Mouse (Mus musculus) gastrocnemius, postnatal 10 days (tissue): ENCODE results near the gene Slc24a3. TPM values are rescaled to one million over a fixed set of nuclear protein-coding genes. Genes with fewer than 3 reads are reported as not detected.

Source experiments
- DNase-seq: peaks from one replicate; pipeline ENCODE4 v3.0.0; 2021; ENCODE audit warnings: mixed read lengths
- total RNA-seq, 2 experiments: library from RNA; stranded (reverse); gene quantifications; 2 replicates each; pipeline ENCODE4 v1.2.3; 2021

Slc24a3 gene
- total RNA-seq, 2 experiments from 2014 or later, result 5.8 to 6.1 TPM

DNA sequence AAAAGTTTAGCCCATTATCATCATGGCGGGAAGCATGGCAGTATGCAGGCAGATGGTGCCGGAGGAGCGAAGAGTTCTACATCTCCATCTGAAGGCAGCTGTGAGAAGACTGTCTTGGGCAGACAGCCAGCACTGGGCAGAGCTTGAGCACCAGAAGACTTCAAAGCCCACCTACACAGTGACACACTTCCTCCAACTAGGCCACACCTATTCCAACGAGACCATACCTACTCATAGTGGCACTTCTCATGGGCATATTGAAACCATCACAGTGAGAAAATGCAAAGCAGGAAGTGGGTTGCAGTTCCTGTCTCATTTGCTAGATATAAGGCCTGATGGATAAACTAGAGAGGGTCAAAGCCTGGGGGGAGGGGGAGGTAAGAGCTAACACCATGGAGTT is 29.5 kb downstream of the Slc24a3 start:
- no peak for DNase-seq

DNA sequence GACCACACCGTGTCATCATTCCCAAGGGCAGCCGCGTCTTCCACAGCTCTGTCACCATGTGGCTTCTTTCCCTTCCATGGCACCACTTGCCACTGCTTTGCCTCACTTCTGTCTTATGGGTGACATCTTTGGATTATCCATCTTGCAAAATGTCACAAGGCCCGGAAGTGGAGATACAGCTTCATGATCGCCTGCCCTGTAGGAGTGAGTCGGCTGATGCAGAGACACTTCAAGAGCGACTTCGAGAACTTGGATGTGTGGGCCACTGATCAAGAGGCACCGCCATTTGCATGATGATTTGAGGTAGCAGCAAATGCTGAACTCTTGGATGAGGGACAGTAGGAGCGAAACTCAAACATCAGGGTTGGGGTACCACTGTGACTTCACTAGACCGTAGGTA is 46.0 kb downstream of the Slc24a3 start:
- DNase-seq, result no peak

DNA sequence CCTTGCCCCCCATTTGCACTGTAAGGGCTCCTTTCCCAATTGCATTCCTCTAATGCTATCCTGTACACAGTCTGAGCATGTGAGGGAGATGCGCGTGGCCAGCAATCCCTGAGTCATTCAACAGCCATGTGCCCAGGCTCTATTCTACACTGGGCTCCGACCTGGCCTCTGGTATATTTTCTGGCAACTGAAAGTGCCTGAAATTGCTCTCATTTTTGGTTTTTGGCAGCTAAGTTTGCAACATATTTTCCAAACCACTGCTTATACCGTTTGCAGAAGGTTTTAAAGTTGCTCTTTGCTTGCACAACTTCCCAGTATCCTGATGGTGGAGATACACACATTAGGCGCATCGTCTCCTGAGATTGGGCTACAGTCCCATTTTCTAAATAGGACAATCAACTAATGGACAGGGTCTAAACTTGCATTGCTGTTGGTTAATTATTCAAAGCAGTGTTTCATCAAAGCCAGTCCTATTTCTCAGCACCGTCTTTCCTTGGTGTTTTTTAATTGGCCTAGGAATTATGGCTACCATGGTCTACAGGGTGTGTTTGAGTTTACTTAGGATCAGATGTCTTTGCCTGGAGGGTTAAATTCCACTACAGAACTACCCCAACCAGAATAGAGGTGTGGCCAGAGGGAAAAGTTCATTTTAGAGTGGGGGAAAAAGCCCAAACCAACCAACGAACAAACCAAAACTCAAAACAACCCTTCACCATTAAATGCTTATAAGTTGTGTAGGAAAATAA is 46.7 kb downstream of the Slc24a3 start:
- no peak for DNase-seq

DNA sequence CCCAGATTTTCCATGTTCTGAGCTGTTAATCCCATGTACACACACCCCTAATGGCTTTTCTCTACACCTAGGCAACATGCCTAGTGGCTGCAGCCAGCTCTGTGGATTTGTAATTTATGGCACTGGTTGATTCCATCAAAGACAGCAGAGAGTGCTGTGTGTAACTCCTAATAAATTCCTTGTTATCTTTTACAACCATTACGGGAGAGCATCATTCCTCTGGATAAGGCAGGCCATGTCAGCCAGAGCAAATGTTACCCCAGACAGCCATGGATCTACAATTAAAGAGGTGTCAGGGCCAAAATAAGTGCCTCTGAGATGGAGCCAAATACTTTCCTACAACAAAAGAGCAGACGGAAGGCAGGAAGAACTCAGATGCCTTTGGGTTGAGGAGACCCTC is 49.0 kb downstream of the Slc24a3 start:
- no peak for DNase-seq

DNA sequence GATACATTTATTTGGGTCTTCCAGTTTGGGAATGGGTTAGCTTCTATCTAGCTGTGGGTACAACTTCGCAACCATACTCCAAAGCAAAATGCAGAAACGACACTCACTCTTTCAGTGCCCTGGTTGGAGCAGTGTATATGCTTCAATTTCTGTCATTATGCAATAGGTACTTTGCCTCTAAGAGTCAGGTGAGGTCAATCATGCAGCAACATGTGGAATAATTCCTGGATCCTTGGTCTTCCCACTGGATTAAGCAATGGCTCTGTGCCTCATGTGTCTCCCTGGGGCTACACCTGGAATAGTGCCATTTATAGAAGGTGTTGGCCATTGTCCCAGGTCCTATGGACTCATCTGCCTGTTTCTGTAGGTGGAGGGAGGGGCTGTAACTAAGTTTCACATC is 49.9 kb downstream of the Slc24a3 start:
- no peak for DNase-seq

DNA sequence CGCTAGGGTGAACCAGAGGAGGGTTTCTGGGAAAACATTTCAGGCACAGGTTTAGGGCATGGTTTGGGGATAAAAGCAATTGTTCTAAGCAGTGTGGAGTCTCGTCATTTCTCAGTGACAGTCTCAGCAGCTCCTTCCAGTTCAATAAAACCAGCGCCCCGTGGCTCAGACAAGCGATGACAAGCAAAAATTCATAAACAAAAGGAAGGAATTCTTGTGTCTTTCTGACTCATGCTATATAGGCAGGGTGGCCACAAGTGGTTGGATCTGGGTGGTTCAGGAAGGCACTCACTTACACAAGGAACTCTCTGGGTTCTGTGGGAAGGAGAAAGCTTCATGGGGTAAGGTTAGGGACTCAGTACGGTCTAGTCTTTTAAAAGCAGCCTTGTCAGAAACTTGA is 51.7 kb downstream of the Slc24a3 start:
- DNase-seq, result no peak

DNA sequence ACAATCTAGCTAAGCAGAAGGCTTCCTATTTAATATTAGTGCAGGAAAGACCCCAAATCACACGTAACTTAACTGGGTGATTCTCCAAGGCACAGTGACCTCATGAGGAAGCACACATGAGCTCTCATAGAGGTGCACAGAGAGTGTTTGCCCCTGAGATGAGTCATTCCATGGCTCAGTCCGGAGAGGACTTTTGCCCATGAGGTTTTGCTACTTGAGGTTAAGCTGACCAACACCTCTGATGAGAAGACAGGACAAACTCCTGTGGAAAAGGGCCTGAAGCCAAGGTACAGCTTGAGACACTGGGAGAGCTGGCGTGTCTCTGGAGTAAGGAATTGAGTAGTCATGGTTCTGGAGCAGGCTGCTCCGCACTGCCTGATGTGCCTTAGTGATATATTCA is 56.1 kb downstream of the Slc24a3 start:
- DNase-seq, result no peak

DNA sequence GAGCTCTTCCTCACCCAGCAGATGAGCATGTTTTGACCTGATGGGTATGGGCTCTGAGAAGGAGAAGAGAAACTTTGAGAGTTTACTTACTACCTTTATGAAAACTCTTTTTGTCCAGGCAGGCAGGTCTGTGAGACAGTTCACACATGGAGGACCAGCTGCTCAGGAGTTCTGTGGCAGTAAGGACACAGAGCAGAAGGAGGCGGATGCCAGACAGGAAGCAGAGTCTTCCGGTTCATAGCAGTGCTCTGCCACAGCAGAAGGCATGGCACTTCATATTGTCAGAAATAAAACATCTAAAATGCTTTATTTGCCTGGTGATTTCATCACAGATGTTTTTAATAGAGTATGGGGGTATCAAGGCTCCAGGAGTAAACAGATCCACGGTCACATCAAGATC is 58.1 kb downstream of the Slc24a3 start:
- DNase-seq, result no peak

DNA sequence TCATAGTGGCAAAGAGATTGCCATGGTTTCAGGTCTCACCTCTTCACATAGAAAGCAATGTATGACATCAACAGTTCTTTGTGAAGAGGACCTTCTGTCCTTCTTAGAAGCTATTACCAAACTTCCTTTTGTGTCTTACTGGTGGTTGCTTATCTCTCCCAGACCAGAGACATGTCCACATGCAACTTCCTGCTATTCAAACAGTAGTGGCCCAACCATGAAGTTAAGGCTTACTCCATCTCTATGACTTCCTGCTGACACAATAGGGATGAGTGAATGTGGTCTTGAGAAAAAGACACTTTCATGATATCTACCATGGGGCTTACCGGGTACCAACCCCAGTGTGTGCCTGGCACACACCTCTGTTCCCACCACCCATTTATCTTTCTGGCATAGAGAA is 58.5 kb downstream of the Slc24a3 start:
- DNase-seq, result no peak

DNA sequence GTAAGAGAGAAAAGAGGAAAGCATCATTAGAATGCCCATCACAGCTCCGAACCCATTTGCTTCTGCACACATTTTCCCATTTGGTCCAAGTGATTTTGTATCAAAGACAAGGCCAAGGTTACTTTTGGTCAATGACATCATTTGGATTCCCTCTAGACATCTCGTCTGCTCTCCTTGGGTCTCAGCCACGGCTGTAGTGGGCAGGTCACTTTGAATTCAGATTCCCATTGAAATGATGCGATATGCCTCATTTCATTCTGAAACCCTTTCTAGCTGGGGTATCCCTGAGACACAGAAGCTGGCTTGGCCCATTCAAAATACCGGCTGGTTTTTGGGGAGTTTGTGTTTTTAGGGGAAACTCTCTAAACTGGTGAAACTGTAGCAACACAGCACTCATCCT is 59.8 kb downstream of the Slc24a3 start:
- DNase-seq, result no peak

DNA sequence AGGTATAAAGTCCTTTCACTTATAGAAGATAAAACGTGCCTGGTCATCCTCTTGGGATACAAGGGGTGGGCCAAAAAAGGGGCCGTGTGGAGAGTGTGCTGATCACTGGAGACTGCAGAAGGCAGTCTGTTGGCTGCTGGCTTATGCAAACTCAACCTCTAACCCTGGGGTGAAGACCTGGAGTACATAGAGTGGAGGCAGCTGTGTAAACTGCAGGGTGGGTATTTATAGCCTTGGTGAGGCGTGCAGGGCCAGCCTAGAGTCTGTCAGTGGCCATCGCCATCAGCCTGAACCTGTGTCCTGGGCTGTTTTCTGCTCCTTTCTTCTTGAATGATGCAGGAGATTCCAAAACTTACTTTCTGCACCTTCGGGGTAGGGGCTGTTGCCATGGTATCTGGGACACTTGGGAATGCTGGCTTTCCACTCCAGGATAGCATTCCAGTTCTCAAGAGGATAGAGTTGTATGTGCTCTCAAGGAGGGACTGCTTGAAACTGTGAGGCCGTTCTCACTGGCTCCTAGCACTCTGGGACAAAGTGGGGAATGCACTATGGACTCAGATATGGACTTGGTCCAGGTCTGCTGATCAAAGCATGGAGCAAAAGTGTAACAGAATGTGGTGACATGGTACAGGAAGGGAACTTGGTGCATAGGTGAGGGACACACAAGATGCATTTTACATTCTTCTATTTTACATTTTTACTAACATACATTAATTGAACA is 65.4 kb downstream of the Slc24a3 start:
- no peak for DNase-seq

DNA sequence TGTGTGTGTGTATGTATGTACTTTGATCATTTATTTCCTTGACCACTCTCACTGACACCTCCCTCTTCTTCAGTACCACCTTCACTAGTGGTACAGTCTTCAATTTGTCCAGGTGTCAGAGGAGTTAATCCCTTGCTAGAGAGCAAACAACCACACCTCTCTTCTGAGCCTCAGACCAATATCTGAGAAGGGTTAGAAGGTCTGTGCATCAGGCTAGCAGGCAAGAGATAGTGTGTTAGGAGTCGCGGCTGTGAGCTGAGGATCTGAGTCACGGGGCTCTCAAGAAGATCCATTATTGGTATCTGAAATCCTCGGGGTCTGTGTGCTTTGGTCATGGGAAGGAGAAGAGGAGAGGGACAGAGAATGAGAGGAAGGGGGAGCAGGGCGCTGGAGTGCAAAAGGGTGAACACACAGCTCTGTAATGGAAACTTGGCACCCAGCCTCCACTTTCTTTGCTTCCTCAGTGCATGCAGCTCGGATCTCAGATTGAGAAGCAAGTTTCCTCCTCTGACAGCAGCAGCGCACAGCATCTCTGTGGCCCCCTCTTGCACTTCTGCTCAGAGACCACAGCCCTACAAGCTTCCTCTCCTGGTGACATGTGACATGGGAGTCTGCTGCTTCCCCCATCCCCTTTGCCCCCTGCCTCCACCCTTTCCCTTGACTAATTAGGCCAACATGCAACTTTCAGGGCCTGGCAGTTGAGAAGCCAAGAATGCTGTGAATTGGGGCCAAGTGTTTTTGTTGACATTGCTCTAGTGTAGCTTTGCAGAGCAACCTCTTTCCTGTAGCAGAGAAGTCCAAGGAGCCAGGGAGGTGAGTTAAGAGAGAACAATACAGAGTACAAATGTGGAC is 66.2 kb downstream of the Slc24a3 start:
- peak; percentile 47 for DNase-seq

DNA sequence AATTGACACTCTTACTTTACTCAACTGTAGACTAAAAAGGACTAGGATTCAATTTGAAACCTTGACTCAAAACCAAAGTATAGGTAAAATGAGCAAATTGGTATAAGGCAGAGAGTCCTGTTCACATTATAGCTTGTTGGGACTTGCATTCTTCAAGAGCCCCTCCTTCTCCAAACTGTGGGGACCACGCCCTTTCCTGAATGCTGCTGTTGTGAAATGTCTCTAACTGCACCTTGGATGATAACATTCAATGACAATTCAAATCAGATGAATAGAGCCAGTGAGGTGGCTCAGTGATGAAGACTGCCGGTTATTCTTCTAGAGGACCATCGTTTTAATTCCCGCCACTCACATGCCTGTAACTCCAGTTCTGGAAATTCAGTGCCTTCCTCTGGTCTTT is 78.8 kb downstream of the Slc24a3 start:
- no peak for DNase-seq

DNA sequence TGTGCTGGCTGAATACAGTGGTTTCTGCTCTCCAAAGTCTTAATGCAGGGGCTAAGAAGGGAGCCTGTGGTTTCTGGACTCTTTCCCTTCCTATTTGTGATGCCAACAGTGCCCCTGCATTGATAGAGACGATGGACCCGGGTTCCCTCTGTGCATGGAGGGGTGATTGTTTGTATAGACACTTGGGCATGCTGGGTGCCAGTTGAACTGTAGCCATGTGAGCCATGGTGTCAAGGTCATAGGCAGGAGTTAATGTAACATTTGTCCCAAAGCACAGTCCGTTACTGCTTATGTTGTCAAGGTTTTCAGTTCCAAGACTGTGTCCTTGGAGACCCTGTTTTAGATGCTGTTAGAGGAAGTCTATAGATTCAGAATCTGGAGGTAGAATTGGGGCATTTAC is 80.6 kb downstream of the Slc24a3 start:
- no peak for DNase-seq

DNA sequence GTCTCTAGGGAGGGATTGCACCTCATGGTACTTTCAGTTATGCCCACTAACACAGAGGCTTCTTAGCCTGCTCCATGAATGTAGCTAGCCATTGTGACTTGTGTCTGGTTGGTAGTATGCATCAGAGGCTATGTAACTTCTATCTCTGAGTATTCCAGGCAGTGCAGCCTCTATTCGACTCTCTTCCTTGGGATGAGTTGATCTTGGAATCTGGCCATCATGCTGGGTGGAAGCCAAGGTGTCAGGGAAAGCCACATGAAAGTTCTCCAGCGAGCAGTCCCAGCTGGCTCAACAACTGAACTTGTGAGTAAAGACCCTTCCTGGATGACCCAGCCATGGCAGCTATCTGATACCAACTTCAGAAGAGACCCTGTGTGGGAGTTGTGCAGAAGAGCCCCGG is 89.8 kb downstream of the Slc24a3 start:
- peak; percentile 73 for DNase-seq

DNA sequence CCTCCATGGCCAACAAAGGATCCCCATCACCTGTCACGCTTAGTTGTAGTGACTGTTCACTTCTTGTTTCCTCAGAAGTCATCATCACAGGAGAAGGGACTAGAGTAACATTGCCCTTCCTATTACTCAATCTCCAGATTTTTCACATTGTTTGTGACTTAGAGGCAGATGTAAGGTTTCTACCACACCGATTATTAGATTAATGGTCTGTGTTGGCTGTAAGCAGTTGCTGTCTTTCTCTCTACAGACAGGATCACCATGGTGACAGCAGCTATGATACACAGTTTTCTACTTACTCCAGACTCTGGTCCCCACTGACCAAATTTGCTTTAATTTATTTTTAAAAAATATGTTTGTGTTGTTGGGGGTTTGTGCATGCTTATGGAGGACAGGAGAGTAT is 90.3 kb downstream of the Slc24a3 start:
- no peak for DNase-seq

DNA sequence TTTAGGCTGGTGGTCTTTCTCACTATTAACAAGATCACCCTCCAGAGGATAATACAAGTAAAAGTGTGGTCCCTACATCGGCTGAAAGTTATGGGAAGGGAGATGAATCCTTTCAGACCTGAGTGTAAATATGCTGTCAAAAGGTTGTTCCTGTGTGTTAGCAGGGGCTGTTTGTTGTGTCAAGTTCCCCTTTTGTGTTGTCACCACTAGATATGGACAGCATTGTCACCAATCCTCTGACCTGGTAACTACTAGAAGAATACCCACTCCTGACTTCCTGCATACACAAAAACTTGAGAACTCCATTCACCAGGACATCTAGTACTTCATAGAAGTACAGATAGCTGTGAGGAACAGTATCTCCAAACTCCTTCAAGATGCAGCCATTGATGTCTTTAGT is 93.0 kb downstream of the Slc24a3 start:
- no peak for DNase-seq

DNA sequence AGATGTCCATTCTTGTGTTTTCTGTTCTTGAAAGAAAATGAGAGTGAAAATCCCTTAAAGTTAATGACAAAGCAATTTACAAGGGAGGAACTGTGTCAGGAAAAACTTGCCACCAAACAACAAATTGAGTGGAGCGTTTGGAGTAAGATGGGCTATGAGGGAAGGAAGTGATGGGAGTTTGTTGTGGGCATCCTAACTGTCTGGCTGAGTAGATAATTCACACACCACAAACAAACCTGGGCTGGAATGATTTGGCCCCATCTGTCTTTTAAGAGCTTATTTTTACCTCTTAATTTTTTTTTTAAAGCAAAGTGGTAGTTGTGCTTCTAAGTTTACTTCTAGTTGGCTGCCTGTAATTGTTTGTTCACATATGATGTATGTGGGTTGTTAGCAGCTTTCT is 94.6 kb downstream of the Slc24a3 start:
- DNase-seq, result no peak

DNA sequence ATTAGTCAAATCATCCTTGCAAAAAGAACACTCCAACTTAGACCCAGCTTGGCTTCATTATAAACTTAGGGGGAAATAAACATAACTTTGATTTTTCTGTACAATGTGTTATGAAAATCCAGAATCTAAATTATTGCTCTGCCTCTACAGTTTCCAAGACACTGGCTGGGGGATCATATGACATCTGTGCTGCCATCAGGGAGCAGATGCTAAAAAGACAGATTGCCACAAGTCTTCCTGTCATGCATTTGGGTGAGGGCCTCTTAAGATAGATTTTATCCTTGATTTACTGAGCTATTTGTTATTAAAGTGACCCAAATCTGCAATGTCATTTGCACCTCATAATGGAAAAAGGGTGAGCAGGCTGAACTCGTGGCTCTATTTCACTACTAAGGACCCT is 99.2 kb downstream of the Slc24a3 start:
- no peak for DNase-seq

DNA sequence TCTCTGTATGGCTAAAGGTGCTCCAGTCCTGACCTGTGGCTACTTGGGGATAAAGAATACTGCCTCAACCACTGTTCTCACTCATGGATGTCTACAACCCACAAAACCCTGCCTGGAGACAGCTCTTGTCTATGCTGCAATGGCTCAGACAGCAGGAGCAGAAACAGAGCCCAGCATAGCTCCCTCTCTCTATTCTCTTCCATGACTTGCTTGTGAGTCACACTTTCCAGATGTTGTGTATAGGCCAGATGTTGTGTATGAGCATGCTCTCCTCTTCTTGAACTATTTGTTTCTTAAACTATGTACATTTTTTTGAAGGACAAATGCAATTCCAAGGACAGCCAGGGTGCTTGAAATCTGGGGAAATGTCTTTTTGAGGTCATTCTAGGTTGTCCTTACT is 101.4 kb downstream of the Slc24a3 start:
- DNase-seq, result no peak

DNA sequence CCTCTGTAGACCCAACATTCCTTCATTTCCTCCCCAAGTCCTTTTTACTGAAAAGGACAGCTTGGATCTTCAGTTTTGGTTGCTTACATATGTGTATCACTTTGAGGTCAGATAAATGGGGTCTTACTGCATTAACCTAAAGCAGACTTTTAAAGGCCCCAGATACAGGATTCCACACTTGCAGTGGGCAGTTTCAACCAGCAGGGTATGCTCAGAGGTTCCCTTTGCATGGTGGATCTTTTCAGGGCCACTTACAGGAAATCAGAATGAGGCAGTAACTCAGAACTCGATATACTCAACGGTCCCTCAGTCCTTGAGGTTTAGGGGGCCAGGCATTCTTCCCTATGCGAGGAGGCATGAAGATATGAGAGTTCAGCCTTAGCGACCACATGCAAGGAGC is 101.9 kb downstream of the Slc24a3 start:
- no peak for DNase-seq

DNA sequence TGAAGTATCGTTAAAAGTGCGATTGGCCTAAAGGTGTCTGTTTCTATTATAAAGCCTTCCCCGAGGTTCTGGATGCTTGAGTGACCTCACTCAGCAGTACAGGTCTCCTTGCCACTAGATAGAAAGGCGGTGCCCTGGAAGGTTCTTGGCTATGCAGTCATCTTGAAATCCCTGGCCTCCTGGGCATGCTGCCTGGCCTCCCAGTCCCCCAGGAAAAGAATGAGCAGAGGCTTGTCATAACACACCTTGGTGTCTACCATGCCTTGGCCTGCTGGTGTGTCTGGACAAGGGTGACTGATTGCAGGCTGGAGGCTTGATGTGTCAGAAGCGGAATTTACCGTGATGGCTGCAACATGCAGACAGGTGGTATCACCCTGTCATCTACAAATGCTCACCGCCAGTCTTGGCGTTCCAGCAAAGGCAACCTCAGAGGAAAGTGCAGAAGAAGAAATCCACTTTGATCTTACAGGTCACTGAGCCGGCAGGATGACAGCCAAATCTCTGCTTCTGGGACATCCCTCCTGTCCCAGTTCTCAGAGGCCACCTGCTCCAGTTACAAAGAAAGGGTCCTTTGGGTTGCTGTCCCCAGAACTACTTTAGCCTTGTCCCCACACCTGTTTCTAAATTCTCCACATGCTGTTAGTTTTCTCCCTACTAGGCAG is 106.6 kb downstream of the Slc24a3 start:
- no peak for DNase-seq

DNA sequence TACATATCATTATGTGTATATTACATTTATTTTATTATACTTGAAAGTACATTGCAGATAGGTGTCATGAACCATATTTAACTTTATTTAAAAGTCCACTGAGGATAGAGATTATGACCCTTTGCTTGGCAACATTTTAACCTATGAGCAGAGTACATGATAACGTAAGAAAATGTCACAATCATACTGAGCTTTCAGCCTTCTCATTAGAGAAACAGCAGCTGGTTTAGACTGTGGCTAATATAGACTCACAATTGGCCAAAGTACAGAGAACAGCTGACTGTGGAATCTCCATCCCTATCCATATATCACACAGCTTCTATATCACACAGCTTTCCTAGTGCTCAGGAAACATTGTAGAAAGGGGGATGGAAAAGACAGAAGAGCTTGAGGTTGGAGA is 111.8 kb downstream of the Slc24a3 start:
- DNase-seq, result no peak
